Mouse (Mus musculus) CD4-positive, CD25-positive, alpha-beta regulatory T cell, adult 4 months (primary cell): ENCODE measurements around the gene Fam89b. TPM values are rescaled to one million over a fixed set of nuclear protein-coding genes. Genes with fewer than 3 reads are reported as not detected.
"Not testable (repeated sequence)": the region's sequence is repeated elsewhere in the genome, so short reads cannot be mapped to it uniquely, and the experiment has no call there.

Experiments
- ATAC-seq: one replicate; pipeline ENCODE4 v1.8.0; 2017
- polyA plus RNA-seq, 2 experiments: library from polyadenylated mRNA; unstranded; fragments of 100-300 nt; shearing (Covaris generic); gene quantifications; one replicate each; pipeline ENCODE4 v1.2.1; 2017

Gene Fam89b
- polyA plus RNA-seq, 2 experiments from 2014 or later = 43.5 to 55.3 TPM

DNA sequence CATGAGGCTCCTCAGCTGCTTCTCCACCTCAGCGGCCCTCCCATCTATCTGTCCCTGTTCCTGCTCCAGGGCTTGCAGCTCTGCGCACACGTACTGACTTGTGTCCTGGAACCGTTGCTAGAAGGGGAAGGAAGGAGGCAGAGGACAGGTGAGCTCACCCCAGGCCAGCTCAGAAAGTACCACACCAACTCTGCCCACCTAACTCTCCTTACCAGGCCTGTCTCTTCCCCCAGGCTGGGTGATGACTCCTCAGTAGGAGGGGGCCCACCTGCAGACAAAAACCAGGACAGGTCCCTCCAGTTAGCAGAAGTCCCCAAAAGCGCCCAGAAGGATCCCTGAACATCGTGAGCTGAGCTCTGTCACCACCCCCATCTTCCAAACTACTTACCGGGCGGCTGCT is 18.9 kb downstream of the Fam89b start:
- ATAC-seq = no peak

GRCm38 (mm10) chr19:5710068-5710467 is 19.4 kb downstream of the Fam89b start:
- no peak for ATAC-seq

DNA sequence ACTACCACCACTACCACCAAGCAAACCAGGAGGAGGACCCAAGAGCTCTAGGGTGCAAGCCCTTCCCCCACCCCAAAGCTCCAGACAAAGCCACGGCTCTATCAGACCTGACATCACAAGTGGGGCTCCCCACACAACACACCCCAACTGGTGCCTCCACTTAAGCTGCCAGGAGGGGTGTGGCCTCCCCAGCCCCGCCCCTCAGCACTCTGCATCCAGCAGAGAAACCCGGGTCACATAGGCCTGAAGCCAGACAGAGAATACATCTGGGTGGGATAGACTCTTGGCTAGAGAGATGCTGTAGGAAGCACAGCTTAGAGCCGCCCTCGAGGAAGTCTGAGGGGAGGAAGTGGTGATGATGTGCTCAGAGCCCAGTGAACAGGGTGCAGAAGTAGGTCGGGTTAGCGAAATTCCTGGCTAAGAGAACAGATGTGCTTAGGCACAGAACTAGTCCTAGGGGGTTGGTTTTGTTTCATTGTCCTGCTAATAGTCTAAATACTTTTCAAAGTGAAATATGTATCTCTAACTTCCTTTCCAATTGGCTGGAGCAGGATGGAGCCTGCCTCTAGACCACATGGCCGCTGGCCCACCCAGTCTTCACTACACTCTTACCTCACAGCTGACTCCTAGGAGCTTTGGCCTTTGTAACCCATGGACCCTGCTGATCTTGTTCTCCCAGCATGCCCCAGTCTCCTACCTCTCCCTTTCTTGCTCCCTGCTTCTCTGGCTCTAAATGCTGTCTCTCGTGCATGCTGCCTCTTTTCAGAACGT is 24.5 kb downstream of the Fam89b start:
- ATAC-seq = peak; percentile 73

GRCm38 (mm10) chr19:5704163-5704800 is 25.2 kb downstream of the Fam89b start, which contains the start of gene Kcnk7:
Kcnk7 (plus strand) TSS chr19:5704367.
- ATAC-seq = peak; percentile 75

DNA sequence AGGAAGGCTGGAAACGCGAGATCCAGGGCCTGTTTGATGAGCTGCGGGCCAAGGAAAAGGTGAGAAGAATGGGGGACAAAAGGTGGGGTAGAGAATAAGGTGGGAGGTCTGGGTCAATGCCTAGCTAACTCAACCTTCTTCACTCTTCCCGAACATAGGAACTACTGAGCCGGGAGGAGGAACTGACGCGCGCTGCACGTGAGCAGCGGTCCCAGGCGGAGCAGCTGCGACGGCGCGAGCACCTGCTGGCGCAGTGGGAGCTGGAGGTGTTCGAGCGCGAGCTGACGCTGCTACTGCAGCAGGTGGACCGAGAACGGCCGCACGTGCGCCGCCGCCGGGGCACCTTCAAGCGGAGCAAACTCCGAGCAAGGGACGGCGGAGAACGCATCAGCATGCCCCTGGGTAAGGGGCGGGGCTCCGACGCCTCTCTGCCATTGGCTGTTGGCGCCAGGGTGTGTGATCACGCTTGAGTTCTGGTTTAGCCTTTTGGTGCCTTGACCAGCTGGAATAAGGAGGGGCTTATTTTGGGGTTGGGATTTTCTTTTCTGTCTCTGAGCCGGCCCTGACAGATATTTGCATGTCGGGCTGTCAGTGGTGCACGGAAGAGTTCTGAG is 33.5 kb downstream of the Fam89b start:
- ATAC-seq = no peak

DNA sequence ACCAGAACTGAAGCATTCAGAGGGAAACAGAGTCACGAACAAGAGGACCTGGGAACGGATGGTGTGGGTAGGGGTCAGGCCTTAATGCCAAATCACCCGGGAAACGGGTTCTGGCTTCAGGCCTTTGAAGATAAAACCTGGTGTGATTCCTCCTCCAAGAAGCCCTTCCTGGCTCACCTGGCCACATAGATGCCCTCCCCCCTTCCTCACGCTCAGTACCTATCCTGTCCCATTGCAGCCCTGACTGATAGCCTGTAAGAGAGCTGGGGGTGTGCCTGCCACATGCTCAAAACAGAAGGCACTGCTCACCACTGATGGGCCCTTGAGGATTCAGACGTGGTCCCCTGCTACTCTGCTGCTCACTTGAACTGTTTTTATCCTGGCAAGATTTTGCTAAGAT is 35.7 kb downstream of the Fam89b start:
- ATAC-seq = no peak

GRCm38 (mm10) chr19:5692913-5693396 is 36.5 kb downstream of the Fam89b start:
- no peak for ATAC-seq

GRCm38 (mm10) chr19:5692086-5692912 is 37.2 kb downstream of the Fam89b start:
- ATAC-seq = no peak

DNA sequence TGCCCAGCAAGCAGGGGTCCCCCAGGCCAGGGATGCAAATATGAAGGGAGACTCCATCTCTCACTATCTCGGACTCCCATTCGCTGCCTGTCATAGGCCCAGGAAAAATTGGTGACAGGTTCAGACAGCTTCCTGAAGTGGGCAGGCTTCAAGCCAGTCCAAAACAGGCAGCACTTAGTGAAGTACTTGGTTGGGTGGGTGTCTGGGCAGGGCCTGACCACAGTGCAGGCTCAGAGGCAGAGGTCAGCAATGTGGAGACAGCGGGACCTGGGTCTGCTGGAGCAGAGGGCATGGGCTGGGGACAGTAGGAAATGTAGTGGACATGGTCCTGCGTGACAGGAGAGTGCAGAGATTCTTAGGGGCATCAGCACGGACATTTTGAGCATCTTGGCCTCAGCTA is 37.9 kb downstream of the Fam89b start:
- ATAC-seq = no peak

DNA sequence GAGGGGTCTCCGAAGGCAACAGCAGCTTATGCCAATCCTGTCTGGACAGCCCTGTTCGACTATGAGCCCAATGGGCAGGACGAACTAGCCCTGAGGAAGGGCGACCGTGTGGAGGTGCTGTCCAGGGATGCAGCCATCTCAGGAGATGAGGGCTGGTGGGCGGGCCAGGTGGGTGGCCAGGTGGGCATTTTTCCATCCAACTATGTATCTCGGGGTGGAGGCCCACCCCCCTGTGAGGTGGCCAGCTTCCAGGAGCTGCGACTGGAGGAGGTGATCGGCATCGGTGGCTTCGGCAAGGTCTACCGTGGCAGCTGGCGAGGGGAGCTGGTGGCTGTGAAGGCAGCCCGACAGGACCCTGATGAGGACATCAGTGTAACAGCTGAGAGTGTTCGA is 39.1 kb downstream of the Fam89b start:
- no peak for ATAC-seq

DNA sequence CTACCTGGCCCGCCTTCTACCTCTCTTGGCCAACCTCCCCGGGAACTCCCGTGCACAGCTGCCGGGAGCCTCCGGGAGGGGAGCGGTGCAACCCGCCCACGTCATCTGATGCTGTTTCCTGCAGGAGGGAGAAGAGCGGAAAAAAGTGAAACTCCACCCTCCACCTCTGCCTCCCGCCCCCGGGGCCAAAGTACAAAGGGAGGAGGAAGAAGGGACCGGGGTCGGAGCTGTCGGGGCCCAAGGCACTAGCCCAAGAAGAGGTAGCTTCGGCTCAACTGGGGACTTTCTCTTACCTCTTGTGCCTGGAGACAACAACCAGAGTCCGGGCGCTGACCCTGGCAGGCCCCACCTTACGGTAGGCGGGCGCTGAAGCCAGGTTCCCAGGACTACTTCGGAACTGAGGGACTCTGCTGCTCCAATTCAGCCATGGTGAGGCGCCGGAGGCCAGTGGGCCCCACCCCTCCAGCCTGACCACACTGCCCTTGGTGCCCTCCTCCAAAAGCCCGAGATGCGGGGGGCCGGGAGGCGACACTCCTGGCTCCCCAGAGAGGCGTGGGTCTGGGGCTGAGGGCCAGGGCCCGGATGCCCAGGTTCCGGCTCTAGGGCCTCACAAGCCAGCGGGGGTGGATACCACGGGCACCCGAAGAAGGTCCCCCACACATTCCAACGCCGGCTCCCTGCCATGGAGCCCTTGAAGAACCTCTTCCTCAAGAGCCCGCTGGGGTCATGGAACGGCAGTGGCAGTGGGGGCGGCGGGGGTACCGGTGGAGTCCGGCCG is 39.7 kb downstream of the Fam89b start:
- peak; percentile 73 for ATAC-seq

DNA sequence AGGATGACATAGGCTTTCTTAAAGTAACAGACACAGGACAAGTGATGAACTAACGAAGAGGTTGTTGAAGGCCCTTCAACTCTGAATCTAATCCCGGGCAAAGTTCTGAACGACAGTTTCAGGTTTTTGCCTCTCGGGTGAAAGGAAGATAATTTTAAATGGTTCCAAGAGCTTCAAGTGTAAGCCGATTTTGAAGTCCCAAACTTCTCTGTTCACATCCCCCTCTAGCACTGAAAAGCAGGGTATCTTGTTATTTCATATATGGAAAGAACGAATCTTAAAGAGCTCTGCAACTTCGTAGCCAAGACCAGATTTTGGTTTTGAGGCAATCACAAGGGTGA is 40.4 kb downstream of the Fam89b start:
- ATAC-seq = no peak

DNA sequence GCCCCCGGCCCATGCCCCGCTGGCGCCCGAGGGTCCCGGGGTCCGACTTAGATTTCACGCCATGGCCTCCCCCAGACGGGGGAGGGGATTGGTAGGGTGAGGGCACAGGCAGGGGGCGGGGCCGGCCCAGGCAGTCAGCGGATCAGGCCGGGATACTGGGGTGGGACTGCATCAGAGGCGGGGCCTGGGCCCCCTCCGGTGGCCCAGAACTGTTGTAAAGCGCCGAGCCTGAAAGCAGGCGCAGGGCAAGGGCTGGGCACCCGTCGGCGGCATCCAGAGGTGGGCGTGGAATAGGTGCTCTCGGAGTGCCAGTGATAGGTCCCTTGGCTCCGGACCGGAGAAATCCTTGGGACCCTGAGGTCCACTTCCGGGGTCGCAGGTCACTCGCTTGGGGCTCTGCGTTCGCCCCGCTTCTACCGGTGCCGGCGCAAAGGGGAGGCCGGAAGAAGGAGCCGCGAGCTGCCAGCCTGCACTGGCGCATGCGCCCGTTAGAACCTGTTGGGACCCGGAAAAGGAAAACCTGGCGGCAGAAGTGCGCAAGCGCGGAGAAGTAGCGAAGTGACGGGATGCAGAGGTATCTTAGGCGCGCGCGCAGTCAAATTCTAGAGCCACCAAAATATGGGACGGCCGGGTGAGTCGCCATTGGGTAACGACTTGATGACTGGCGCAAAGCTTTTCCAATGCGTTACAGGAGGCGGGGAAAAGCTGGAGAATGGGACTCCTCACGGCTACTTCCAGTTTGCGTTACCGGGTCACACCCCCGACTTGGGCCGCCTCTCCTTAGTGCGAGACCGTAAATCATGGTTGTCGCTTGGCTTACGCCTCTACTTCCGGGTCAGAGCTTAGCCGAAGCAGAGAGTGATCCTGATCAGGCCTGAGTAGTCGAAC is 41.0 kb downstream of the Fam89b start, which contains the start of the genes Map3k11 and Pcnx3:
Gene Map3k11, plus strand, starts transcription at position 543 of the 888 bp plus-strand sequence.
Gene Pcnx3, minus strand, starts transcription at position 709 of the 888 bp plus-strand sequence.
- peak; percentile 78 for ATAC-seq

GRCm38 (mm10) chr19:5687738-5688137 is 41.7 kb downstream of the Fam89b start:
- ATAC-seq = no peak

DNA sequence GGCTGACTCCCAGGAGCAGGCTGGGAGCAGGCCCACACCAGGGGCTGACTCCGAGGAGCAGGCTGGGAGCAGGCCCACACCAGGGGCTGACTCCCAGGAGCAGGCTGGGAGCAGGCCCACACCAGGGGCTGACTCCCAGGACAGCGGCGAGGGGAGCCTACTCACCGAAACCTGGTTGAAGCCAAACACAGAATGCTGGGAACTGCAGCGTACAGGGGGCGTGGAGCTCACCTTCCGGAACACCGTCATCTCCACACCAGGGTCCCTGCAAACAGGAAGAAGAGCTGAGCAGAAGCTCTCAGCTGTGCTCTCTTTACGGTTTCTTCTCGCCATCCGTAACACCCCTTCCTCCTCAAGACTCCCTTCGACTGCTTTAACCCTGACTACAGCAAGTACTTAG is 42.5 kb downstream of the Fam89b start:
- not testable (repeated sequence) for ATAC-seq

DNA sequence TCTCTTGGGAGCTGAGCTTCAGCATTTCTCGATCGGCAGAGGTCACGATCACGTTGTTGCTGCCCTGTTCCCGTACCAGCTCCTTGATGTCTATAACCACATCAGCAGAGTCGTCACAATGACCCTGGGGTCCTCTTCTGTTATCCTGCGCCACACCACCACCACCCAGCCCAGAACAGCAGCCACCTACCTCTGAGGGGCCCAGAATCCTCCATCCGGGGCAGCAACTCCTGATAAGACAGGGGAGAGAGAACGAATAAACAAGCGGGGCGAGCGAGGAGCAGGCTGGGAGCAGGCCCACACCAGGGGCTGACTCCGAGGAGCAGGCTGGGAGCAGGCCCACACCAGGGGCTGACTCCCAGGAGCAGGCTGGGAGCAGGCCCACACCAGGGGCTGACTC is 43.0 kb downstream of the Fam89b start:
- no peak for ATAC-seq

DNA sequence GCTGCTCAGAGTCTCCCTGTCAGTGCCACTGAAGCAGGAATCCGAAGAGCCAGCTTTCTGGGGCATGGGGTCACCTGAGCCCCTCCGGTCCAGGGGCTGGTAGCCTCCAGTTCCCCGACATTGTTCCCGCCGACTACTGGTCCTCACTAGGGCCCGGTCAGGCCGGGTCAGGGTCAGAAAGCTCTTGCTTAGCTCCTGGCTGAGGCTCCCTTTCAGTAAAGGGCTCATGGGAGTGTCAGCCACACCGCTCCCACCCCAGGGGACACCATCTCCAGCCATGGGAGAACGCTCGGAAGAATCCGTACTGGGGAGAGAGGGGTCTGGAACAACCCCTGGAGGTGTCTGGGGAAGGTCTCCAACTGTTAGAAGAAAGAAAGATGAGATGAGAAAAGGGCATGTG is 43.6 kb downstream of the Fam89b start:
- no peak for ATAC-seq

DNA sequence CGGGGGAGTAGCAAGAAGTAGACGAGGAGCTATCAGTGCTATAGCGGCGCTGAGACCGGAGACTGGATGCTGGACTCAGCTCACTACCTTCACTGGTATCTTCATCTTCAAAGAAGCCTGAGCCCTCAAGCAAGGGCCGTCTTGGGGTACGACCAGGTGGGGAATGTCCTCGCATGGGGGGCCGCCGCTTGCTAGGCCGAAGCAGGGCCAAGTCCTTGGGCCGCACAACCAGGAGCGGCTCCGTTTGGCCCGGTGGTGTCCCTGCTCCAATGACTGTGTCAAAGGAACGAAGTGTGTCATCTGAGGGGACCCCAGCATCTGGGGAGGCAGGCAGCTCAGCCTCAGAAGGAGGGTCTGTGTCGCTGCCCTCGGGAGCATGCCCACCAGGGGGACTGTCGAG is 44.0 kb downstream of the Fam89b start:
- ATAC-seq = no peak

DNA sequence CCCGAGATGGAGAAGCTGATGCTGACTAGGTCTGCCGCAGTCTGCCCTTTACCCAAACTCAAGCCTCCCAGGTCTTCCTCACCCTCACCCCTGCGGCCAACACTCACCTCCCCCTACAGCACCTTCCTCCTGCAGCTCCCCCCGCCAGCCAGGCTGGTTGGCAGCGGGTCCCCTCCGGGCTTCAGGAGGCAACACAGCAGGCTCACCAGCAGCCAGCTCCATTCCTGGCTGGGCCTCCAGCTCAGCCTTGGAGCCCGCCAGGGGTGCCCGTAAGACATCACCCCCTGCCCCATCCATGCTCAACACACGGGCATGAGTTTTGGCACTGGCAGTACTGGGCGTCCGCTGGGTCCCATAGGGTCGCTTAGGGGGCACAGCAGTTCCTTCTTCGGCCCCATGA is 44.5 kb downstream of the Fam89b start:
- ATAC-seq = no peak

DNA sequence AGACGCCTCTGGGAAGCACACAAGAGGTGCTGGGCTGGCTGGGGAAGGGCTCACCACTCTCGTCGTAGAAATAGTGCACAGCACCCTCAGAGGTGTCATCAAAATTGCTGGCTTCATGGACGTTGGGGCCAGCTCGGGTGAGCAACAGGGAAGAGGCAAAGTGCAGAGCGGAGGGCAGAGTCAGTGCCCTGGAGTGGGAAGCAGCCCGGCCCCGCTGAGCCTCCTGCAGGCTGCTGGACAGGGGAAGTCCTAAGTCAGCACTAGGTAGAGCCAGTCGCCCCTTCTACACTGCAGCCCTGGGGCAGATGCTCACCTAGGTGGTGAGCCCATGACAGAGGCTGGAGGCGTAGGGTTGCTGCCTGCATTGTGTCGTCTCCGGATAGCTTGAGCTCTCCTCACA is 45.2 kb downstream of the Fam89b start:
- no peak for ATAC-seq

GRCm38 (mm10) chr19:5680432-5680831 is 49.0 kb downstream of the Fam89b start:
- ATAC-seq = no peak
